Mouse (Mus musculus): ENCODE data around the gene Hsd17b7.

GRCm38 (mm10) chr1:169946004-169946403 lies 23.0 kb downstream of the Hsd17b7 start:
- no peak for TF ChIP-seq CTCF (IDR thresholded peaks at IDR 0.05)
- no peak for TF ChIP-seq EP300 (IDR thresholded peaks at IDR 0.05)

Measured in lung, postnatal 0 days (tissue).